Mouse (Mus musculus) cerebellum, postnatal 25 days (tissue): ENCODE data around the gene Spata45.
"Not testable (repeated sequence)": the region's sequence is repeated elsewhere in the genome, so short reads cannot be mapped to it uniquely, and the experiment has no call there.

Source experiments
- DNase-seq, 2 experiments: peaks; one replicate each; pipeline ENCODE4 v3.0.0; 2021; ENCODE audit warnings: mixed read lengths in 2 of 2

Gene Spata45

DNA sequence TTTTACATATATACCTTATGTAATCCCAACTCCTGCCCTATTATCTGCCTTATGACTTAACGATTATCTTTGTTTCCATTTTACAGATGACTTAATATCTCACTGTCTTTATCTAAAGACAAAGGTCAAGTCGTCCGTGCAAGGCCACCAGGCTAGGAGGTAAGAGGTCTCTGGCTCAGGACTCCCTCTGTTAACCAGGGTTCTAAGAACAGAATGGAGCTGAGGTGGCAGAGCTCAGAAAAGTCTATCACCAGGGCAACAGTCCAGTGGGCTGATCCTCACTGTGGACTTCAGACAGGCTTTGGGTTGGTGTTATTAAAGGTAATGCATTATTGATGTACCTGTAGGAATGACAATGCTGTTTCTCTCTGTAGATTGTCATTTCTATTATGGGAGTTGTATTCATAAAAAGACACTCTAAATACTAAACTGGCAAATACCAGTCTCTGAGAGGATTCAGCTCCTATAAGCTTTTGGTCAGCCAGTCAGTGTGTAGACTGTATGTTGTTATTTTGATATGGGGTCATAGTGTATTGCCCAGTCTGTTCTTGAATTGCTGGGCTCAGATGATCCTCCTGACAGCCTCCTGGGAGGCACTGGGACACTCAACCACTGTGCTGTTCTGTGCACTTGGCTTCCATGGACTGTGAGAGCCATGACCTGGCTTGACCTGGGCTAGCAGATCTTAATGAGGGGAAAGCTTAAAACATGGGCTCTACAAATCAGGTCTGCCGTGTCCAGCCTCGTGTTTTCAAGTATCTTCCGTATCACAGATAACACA lies at the start of gene Spata45:
Gene Spata45, plus strand, starts transcription at position 86 of the 781 bp plus-strand sequence.
- DNase-seq: no peak

- DNase-seq: no peak
These were observed 46.9 kb upstream of the Spata45 start for GRCm38 (mm10) chr1:190989437-190990082.

DNA sequence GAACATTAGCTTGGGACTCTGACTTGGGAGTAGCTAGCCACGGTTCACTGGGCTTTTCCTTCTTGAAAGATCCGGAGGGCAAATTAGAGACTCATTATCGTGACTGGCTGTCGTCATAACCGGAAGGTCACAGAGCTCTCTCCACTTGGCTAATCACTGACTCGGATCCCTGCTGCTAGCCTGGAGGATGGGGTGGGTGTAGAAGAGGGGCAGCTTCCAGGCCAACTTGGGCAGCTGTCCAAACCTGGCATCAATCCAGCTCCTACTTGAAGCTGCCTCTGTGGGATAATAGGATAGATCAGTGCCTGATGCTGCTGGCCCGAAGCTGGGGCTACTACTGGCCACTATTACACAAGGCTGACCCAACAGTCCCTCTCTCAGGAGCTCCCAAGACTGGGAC lies 40.9 kb upstream of the Spata45 start:
- DNase-seq: peak; percentile 36 to 67

GRCm38 (mm10) chr1:190996346-190996877 lies 40.0 kb upstream of the Spata45 start:
- no peak for DNase-seq

- DNase-seq: no peak
These were observed 38.4 kb upstream of the Spata45 start for GRCm38 (mm10) chr1:190998027-190998426.

- peak; percentile 61 to 77 for DNase-seq
These were observed 35.8 kb upstream of the Spata45 start for GRCm38 (mm10) chr1:191000686-191001085.

GRCm38 (mm10) chr1:191002201-191002600 lies 34.2 kb upstream of the Spata45 start:
- peak in 1 of 2 experiments; percentile 18 for DNase-seq

- peak in 1 of 2 experiments; percentile 23 for DNase-seq
These were observed 27.7 kb upstream of the Spata45 start for GRCm38 (mm10) chr1:191008707-191009106.

- no peak for DNase-seq
These were observed 22.2 kb upstream of the Spata45 start for GRCm38 (mm10) chr1:191014271-191014670.

GRCm38 (mm10) chr1:191019803-191020202 lies 16.6 kb upstream of the Spata45 start:
- DNase-seq: no peak

GRCm38 (mm10) chr1:191020217-191020924 lies 16.1 kb upstream of the Spata45 start:
- no peak for DNase-seq

GRCm38 (mm10) chr1:191021016-191021415 lies 15.4 kb upstream of the Spata45 start:
- no peak for DNase-seq

DNA sequence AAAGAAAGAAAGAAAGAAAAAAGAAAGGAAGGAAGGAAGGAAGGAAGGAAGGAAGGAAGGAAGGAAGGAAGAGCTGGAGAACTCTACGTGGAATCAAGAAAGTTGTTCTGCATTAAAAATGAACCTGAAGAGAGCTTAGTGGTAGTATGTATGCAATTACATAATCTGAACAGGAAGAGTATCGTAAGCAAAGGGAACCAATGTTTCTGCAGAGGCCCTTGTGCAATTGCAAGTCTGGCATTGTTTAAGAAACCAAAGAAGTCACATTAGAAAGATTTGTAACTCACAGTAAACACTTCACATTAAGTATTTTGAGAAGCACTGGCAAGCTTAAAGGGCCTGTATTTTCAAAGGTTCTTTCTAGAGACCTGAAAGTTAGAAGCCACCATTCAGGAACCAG lies 13.3 kb upstream of the Spata45 start:
- no peak for DNase-seq

- not testable (repeated sequence) for DNase-seq
These were observed 12.6 kb upstream of the Spata45 start for GRCm38 (mm10) chr1:191023806-191024205.

DNA sequence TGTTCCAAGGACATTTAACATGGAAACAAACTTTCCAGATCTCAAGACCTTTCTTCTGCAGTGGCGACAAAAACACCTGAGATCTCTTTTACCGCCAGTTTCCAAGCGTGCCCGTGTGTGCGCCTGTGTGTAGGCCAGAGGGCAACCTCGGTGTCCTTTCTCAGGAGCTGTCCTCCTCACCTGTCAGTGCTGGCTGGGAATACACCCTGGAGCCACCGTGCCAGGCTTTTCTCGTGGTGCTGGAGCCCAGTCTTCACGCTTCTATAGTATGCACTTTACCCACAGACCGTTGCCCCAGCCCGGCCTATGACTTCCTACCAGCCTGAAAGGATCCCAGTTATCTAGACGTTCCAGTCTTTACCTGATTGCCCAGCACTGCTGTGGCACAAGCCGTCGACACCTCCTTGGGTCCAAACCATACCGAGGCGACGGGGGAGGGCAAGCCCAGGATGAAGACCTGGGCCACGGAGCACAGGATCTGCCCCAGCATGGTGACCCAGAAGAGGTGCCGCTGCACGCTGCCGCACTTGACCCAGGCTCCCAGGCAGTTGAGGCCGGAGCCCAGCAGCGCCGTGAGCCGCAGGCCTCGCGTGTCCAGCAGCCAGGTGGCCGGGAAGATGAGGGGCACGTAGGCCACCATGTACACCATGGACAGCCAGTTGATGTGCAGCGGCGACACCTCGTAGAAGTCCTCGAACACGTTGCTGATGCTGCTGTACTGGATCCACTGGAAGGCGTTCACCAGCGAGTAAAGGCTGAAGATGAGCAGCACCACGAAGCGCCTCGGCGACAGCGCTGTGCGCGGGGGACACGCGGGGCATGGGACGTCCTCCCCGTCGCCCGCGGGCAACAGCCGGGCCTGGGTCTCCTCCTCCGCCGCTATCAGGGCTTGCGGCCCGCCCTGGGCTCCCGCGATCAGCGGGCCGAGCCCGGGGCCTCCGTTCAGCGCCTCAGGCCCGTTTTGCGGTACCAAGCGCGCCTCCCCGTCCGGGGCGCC lies 11.1 kb upstream of the Spata45 start:
- peak in 1 of 2 experiments; percentile 62 for DNase-seq

DNA sequence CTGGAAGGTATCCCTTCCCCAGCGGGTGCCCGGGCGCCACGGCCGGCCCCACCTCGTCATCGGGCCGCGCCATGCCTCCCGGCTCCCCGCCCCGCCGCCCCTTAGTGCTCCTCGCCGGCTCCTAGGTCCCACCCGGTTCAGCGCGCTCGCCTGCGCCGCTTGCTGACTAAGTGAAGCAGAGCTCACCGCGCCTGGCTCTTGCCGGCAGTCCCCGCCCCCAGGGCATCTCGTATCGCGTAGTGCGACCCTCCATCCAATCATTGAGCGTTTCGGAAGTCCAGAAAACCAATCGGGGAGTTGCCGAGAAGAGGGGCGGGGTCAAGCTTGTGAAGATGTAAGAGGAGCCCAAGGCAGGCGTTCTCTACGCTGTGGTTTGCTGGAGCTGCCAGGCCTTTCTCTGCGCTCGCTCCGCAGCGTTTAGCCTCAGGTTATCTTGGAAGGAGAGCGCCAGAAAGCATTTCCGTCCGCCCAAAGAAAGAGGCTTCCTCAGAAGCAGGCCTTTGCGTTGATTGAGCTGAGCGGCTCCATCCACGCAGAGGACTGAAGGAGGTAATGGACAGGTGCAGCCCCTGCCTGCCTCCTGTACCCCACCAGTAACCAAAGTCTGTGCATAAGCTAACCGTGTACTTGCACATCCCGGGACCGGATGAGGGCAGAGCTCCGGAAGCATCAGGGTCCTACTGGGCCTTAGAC lies 10.3 kb upstream of the Spata45 start, which contains the start of gene Flvcr1:
Gene Flvcr1, minus strand, starts transcription at position 138 of the 693 bp plus-strand sequence.
- DNase-seq: peak; percentile 98 to 99

GRCm38 (mm10) chr1:191030182-191030581 lies 6.3 kb upstream of the Spata45 start:
- DNase-seq: no peak

DNA sequence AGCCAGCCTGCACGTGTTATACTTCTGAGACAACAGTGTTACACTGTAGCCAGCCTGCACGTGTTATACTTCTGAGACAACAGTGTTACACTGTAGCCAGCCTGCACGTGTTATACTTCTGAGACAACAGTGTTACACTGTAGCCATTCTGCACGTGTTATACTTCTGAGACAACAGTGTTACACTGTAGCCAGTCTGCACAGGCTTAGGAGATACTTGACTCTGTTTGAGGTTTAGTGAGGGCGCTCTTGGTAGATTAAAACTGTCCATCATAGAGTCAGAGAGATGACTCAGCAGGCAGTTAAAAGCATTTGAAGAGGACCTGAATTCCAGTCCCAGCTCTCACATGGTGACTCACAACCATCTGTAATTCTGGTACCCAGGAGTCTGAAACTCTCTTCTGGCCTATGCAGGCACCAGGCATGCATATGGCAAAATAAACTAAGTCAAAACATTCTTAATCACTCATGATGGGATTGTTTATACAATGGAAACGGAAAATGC lies 5.5 kb upstream of the Spata45 start:
- not testable (repeated sequence) for DNase-seq

DNA sequence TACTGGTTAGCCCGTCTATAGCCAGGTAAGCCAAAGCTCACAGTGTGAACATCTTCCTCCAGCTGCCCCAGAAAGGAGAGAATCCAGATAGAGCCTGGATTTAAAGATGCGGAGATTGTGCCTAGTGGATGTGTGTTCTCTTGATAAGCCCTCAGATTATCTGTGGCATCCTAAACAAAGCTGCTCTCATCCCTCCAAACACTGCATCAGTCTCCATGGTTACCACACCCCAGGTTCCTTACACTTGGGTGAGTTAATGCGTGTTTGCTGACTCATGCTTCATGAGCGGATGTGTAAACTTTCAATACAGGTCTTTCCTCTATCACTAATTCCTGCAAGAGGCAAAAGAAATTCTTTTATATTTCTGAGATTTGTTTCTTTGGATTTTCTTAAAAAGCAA lies 790 bp upstream of the Spata45 start:
- no peak for DNase-seq

GRCm38 (mm10) chr1:191037999-191038398 lies 1.6 kb downstream of the Spata45 start:
- DNase-seq: no peak

GRCm38 (mm10) chr1:191041352-191041751 lies 4.9 kb downstream of the Spata45 start:
- DNase-seq: no peak
